Mouse (Mus musculus): ENCODE data around the gene Celsr3. TPM values are rescaled to one million over a fixed set of nuclear protein-coding genes. Genes with fewer than 3 reads are reported as not detected.

Celsr3 gene
- polyA plus RNA-seq, 1 experiment from 2014 or later, result 0.14 TPM

DNA sequence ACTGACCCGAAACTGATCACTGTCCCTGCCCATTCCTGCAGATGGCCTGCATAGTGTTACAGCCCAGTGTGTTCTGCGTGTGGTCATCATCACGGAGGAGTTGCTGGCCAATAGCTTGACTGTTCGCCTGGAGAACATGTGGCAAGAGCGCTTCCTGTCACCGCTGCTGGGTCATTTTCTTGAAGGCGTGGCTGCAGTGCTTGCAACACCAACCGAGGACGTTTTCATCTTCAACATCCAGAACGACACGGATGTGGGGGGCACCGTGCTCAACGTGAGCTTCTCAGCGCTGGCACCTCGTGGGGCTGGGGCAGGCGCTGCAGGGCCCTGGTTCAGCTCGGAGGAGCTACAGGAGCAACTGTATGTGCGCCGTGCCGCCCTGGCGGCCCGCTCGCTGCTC is 5.5 kb downstream of the Celsr3 start:
- Histone ChIP-seq H3K27me3 (ENCODE audit: control insufficient read depth, insufficient read depth, low read depth, low read length) (peaks cover 60% of the 10 kb centered on the region), H3K36me3 (ENCODE audit: control insufficient read depth, insufficient read depth, low read length) (no peaks in the 10 kb centered on the region), H3K27ac (ENCODE audit: low read length) (no peak overlapping the region), H3K4me2 (ENCODE audit: low read depth, low read length) (peak overlapping the region; percentile 99), H3K9me3 (ENCODE audit: control insufficient read depth, low read length) (no peaks in the 10 kb centered on the region), H3K4me1 (replicated peaks; ENCODE audit: control insufficient read depth, insufficient read depth, low read length) (peaks cover 13% of the 10 kb centered on the region), H3K9ac (ENCODE audit: low read length) (no peak overlapping the region), H3K4me3 (ENCODE audit: low read length) (peak overlapping the region; percentile 59)
- no peak for ATAC-seq (ENCODE audit: low read depth)
- WGBS, result 4% methylated on average over 23 of the region's 23 CpGs

DNA sequence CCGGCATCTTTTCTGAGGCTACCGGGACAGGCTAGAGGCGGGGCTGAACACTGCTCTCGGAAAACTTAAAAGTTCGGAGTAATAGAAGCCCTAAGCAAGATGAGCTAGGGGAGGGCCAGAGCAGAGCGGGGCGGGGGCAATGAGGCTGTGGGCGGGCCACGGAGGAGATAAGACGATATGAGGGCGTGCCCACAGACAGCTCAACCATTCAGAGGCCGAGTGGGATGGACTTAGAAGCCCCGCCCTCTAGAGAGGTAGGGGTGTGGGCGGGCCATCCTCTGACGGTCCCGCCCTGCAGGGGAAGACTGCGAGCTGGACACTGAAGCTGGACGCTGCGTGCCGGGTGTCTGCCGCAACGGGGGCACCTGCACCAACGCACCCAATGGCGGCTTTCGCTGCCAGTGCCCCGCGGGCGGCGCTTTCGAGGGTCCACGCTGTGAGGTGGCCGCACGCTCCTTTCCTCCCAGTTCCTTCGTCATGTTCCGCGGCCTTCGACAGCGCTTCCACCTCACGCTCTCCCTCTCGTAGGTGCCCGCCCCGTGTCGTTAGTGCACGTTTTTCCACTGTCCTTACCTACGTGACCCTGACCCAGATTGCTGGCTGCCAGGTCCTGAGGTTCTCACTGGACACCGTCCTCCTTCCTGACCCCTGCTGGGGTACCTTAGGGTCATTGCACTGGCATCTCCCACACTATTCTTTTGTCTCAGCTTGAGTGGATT is 6.4 kb downstream of the Celsr3 start:
- peak; percentile 99 for ATAC-seq (ENCODE audit: low read depth)
- Histone ChIP-seq H3K4me3 (ENCODE audit: low read length) (peak overlapping the region; percentile 59), H3K9ac (ENCODE audit: low read length) (0 out of 2 replicates have a peak overlapping the region, but pooled peaks have one; percentile 40), H3K36me3 (ENCODE audit: control insufficient read depth, insufficient read depth, low read length) (no peaks in the 10 kb centered on the region), H3K9me3 (ENCODE audit: control insufficient read depth, low read length) (no peaks in the 10 kb centered on the region), H3K27me3 (ENCODE audit: control insufficient read depth, insufficient read depth, low read depth, low read length) (peaks cover 52% of the 10 kb centered on the region), H3K27ac (ENCODE audit: low read length) (no peak overlapping the region), H3K4me1 (replicated peaks; ENCODE audit: control insufficient read depth, insufficient read depth, low read length) (peaks cover 8% of the 10 kb centered on the region), H3K4me2 (ENCODE audit: low read depth, low read length) (peak overlapping the region; percentile 99)
- WGBS, result 2% methylated on average over 40 of the region's 46 CpGs

DNA sequence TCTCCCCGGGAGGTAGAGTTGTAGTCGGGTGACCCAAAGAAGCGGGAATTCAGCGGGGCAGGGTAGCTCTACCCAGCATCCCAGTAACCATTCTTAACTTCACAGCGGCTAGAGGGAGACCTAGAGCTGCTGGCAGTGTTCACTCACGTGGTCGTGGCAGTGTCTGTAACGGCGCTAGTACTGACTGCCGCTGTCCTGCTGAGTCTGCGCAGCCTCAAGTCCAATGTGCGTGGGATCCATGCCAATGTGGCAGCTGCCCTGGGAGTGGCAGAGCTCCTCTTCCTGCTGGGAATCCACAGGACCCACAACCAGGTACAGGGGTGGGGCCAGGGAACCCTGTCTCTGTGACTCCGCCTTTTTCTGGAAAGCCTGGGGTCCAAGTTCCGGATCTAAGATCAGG is 16.9 kb downstream of the Celsr3 start:
- 0 out of 2 replicates have a peak, but pooled peaks have one; percentile 41 for ATAC-seq (ENCODE audit: low read depth)
- peak overlapping the region; percentile 28; the same call in 1 of the 2 replicates for H3K9ac ChIP-seq (ENCODE audit: low read length)
- 7% methylated on average over 14 of the region's 14 CpGs for WGBS
- H3K4me3 ChIP-seq (ENCODE audit: low read length), result no peak overlapping the region
- peak overlapping the region; percentile 18; the same call in 1 of the 2 replicates for H3K4me2 ChIP-seq (ENCODE audit: low read depth, low read length)
- no peak overlapping the region for H3K27ac ChIP-seq (ENCODE audit: low read length)
- no peaks in the 10 kb centered on the region for H3K9me3 ChIP-seq (ENCODE audit: control insufficient read depth, low read length)
- H3K27me3 ChIP-seq (ENCODE audit: control insufficient read depth, insufficient read depth, low read depth, low read length), result peaks cover 6% of the 10 kb centered on the region; the same call in 1 of the 2 replicates
- H3K36me3 ChIP-seq (ENCODE audit: control insufficient read depth, insufficient read depth, low read length), result no peaks in the 10 kb centered on the region
- H3K4me1 ChIP-seq (replicated peaks; ENCODE audit: control insufficient read depth, insufficient read depth, low read length), result peaks cover 3% of the 10 kb centered on the region; the same call in 1 of the 2 replicates

GRCm38 (mm10) chr9:108845390-108845789 is 19.3 kb downstream of the Celsr3 start:
- no peak overlapping the region for H3K4me2 ChIP-seq (ENCODE audit: low read depth, low read length)
- no peak for ATAC-seq (ENCODE audit: low read depth)
- H3K27me3 ChIP-seq (ENCODE audit: control insufficient read depth, insufficient read depth, low read depth, low read length), result peaks cover 6% of the 10 kb centered on the region; the same call in 1 of the 2 replicates
- H3K27ac ChIP-seq (ENCODE audit: low read length), result no peak overlapping the region
- H3K36me3 ChIP-seq (ENCODE audit: control insufficient read depth, insufficient read depth, low read length), result no peaks in the 10 kb centered on the region
- H3K9ac ChIP-seq (ENCODE audit: low read length), result no peak overlapping the region
- H3K4me3 ChIP-seq (ENCODE audit: low read length), result no peak overlapping the region
- H3K9me3 ChIP-seq (ENCODE audit: control insufficient read depth, low read length), result no peaks in the 10 kb centered on the region
- WGBS, result 69% methylated on average over 5 of the region's 5 CpGs
- H3K4me1 ChIP-seq (replicated peaks; ENCODE audit: control insufficient read depth, insufficient read depth, low read length), result peaks cover 3% of the 10 kb centered on the region; the same call in 1 of the 2 replicates

DNA sequence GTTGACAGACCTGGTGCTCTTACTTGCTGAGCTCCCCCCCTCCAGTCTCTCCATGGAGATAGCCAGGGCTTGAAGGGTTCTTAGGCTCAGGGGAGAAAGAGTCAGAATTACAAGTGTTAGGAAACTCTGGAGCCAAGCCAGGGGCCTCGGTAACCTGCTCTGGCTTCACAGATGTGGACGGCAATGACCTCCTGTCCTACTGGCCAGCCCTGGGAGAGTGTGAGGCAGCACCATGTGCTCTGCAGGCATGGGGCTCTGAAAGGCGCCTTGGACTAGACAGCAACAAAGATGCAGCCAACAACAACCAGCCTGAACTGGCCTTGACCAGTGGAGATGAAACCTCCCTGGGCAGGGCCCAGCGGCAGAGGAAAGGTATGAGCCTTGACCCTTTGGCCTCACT is 21.3 kb downstream of the Celsr3 start:
- peak; percentile 48 for ATAC-seq (ENCODE audit: low read depth)
- Histone ChIP-seq H3K36me3 (ENCODE audit: control insufficient read depth, insufficient read depth, low read length) (no peaks in the 10 kb centered on the region), H3K4me3 (ENCODE audit: low read length) (no peak overlapping the region), H3K27me3 (ENCODE audit: control insufficient read depth, insufficient read depth, low read depth, low read length) (peaks cover 3% of the 10 kb centered on the region; the same call in 1 of the 2 replicates), H3K27ac (ENCODE audit: low read length) (no peak overlapping the region), H3K4me1 (replicated peaks; ENCODE audit: control insufficient read depth, insufficient read depth, low read length) (peaks cover 3% of the 10 kb centered on the region; the same call in 1 of the 2 replicates), H3K9me3 (ENCODE audit: control insufficient read depth, low read length) (no peaks in the 10 kb centered on the region), H3K9ac (ENCODE audit: low read length) (no peak overlapping the region), H3K4me2 (ENCODE audit: low read depth, low read length) (no peak overlapping the region)
- 56% methylated on average over 4 of the region's 4 CpGs for WGBS

GRCm38 (mm10) chr9:108848419-108848818 is 22.3 kb downstream of the Celsr3 start:
- Histone ChIP-seq H3K36me3 (ENCODE audit: control insufficient read depth, insufficient read depth, low read length) (no peaks in the 10 kb centered on the region), H3K27me3 (ENCODE audit: control insufficient read depth, insufficient read depth, low read depth, low read length) (no peaks in the 10 kb centered on the region), H3K4me1 (replicated peaks; ENCODE audit: control insufficient read depth, insufficient read depth, low read length) (peaks cover 3% of the 10 kb centered on the region), H3K4me2 (ENCODE audit: low read depth, low read length) (no peak overlapping the region), H3K9ac (ENCODE audit: low read length) (no peak overlapping the region), H3K4me3 (ENCODE audit: low read length) (no peak overlapping the region), H3K27ac (ENCODE audit: low read length) (no peak overlapping the region), H3K9me3 (ENCODE audit: control insufficient read depth, low read length) (no peaks in the 10 kb centered on the region)
- 56% methylated on average over 17 of the region's 17 CpGs for WGBS
- no peak for ATAC-seq (ENCODE audit: low read depth)

GRCm38 (mm10) chr9:108852976-108853375 is 26.9 kb downstream of the Celsr3 start, which contains the start of gene Slc26a6:
Gene Slc26a6, plus strand, starts transcription at chr9:108853283.
- peak within 1 kb of the TSS; percentile 75 for H3K9ac ChIP-seq (ENCODE audit: low read length)
- H3K27ac ChIP-seq (ENCODE audit: low read length), result peak within 1 kb of the TSS; percentile 94
- H3K4me3 ChIP-seq (ENCODE audit: low read length), result peak within 1 kb of the TSS; percentile 86
- 72% methylated on average over 3 of the region's 3 CpGs for WGBS
- H3K4me1 ChIP-seq (replicated peaks; ENCODE audit: control insufficient read depth, insufficient read depth, low read length), result peaks cover 18% of the 10 kb centered on the region
- ATAC-seq (ENCODE audit: low read depth), result no peak
- H3K4me2 ChIP-seq (ENCODE audit: low read depth, low read length), result peak within 1 kb of the TSS; percentile 89
- H3K27me3 ChIP-seq (ENCODE audit: control insufficient read depth, insufficient read depth, low read depth, low read length), result no peaks in the 10 kb centered on the region
- no peaks in the 10 kb centered on the region for H3K9me3 ChIP-seq (ENCODE audit: control insufficient read depth, low read length)
- H3K36me3 ChIP-seq (ENCODE audit: control insufficient read depth, insufficient read depth, low read length), result no peaks in the 10 kb centered on the region

DNA sequence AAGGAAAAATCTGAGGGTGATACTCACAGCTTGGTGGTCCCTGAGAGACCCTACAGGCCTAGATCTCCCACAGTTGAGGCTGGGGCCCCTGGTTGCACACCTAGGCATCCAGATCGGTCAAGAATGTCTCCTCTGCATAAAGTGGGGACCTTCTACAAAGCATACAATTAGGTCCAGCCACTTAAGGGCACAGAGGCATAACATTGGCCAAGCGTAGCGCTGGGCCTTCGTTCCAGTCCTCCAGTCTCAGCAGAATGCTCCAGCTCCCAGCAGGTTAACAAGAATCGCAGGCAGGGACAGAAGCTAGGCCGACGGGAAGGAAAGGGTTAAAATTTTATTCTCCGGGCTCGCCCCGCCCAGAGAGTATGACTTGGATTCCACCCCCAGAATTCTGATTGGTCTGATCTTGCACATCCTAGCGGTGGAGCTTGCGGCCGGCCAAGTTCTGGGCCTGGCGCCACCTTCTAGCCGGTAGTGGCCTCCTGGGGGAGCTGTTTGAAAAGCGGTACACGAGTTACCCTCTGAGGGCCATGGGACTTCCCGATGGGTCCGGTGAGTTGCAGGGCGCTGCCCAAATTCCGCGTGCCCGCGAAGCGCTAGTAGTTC is 27.6 kb downstream of the Celsr3 start:
- peak overlapping the region; percentile 75 for H3K9ac ChIP-seq (ENCODE audit: low read length)
- no peaks in the 10 kb centered on the region for H3K27me3 ChIP-seq (ENCODE audit: control insufficient read depth, insufficient read depth, low read depth, low read length)
- peak overlapping the region; percentile 86 for H3K4me3 ChIP-seq (ENCODE audit: low read length)
- WGBS, result 2% methylated on average over 25 of the region's 25 CpGs
- H3K9me3 ChIP-seq (ENCODE audit: control insufficient read depth, low read length), result no peaks in the 10 kb centered on the region
- H3K36me3 ChIP-seq (ENCODE audit: control insufficient read depth, insufficient read depth, low read length), result no peaks in the 10 kb centered on the region
- peak overlapping the region; percentile 89 for H3K4me2 ChIP-seq (ENCODE audit: low read depth, low read length)
- peak; percentile 94 for ATAC-seq (ENCODE audit: low read depth)
- H3K27ac ChIP-seq (ENCODE audit: low read length), result peak overlapping the region; percentile 94
- H3K4me1 ChIP-seq (replicated peaks; ENCODE audit: control insufficient read depth, insufficient read depth, low read length), result peaks cover 18% of the 10 kb centered on the region

GRCm38 (mm10) chr9:108854241-108854696 is 28.1 kb downstream of the Celsr3 start:
- peak overlapping the region; percentile 94 for H3K27ac ChIP-seq (ENCODE audit: low read length)
- peak; percentile 95 for ATAC-seq (ENCODE audit: low read depth)
- peak overlapping the region; percentile 86 for H3K4me3 ChIP-seq (ENCODE audit: low read length)
- H3K4me1 ChIP-seq (replicated peaks; ENCODE audit: control insufficient read depth, insufficient read depth, low read length), result peaks cover 18% of the 10 kb centered on the region
- no peaks in the 10 kb centered on the region for H3K36me3 ChIP-seq (ENCODE audit: control insufficient read depth, insufficient read depth, low read length)
- WGBS, result under 1% methylated on average over 28 of the region's 28 CpGs
- H3K4me2 ChIP-seq (ENCODE audit: low read depth, low read length), result peak overlapping the region; percentile 89
- H3K27me3 ChIP-seq (ENCODE audit: control insufficient read depth, insufficient read depth, low read depth, low read length), result no peaks in the 10 kb centered on the region
- peak overlapping the region; percentile 75 for H3K9ac ChIP-seq (ENCODE audit: low read length)
- H3K9me3 ChIP-seq (ENCODE audit: control insufficient read depth, low read length), result no peaks in the 10 kb centered on the region

All from lung, embryonic 16.5 days (tissue).